Mouse (Mus musculus) midbrain, embryonic 12.5 days (tissue): ENCODE data around the gene Spryd3. TPM values are rescaled to one million over a fixed set of nuclear protein-coding genes. Genes with fewer than 3 reads are reported as not detected.
"Not testable (repeated sequence)": the region's sequence is repeated elsewhere in the genome, so short reads cannot be mapped to it uniquely, and the experiment has no call there.

Experiments used
- ATAC-seq: fragments of 200-750 bp; cut with Nextera tagmentation; 2 replicates; pipeline ENCODE4 v1.8.0; 2017; ENCODE audit warnings: low read depth, moderate TSS enrichment, moderate library complexity; ENCODE audit not compliant: low FRiP score
- H3K27ac ChIP-seq: fragments of 300-500 bp; sonication (generic); replicated peaks from 2 replicates; pipeline ENCODE4 v1.5.1; 2016; ENCODE audit warnings: mild to moderate bottlenecking
- H3K27me3 ChIP-seq: fragments of 300-500 bp; sonication (generic); 2 replicates; pipeline ENCODE4 v1.6.1; 2016; ENCODE audit warnings: mild to moderate bottlenecking
- H3K36me3 ChIP-seq: fragments of 300-500 bp; sonication (generic); 2 replicates; pipeline ENCODE4 v1.6.1; 2016
- H3K4me1 ChIP-seq: fragments of 300-500 bp; sonication (generic); 2 replicates; pipeline ENCODE4 v1.6.1; 2016
- H3K4me2 ChIP-seq: fragments of 300-500 bp; sonication (generic); replicated peaks from 2 replicates; pipeline ENCODE4 v1.6.1; 2016; ENCODE audit warnings: mild to moderate bottlenecking, moderate library complexity
- H3K4me3 ChIP-seq: fragments of 300-500 bp; sonication (generic); 2 replicates; pipeline ENCODE4 v1.5.1; 2016; ENCODE audit warnings: mild to moderate bottlenecking
- H3K9ac ChIP-seq: fragments of 300-500 bp; sonication (generic); replicated peaks from 2 replicates; pipeline ENCODE4 v1.6.1; 2016; ENCODE audit warnings: mild to moderate bottlenecking, moderate library complexity
- H3K9me3 ChIP-seq: fragments of 300-500 bp; sonication (generic); 2 replicates; pipeline ENCODE4 v1.6.1; 2016; ENCODE audit warnings: mild to moderate bottlenecking
- WGBS: fragments of 180-500 bp; shearing (Covaris S2); methylation state at CpG from one replicate; pipeline ENCODE4 v1.1.7; 2016; 5-methylcytosine and 5-hydroxymethylcytosine counted together
- polyA plus RNA-seq: library from polyadenylated mRNA; unstranded; fragments of >200 nt; fragmentation: Nextera tagmentation; extraction: Ambion mirVana; gene quantifications from 2 replicates; pipeline ENCODE4 v1.2.1, GENCODE M21; 2016

Gene Spryd3
- polyA plus RNA-seq, 1 experiment from 2014 or later, result 19.3 TPM

- H3K27ac ChIP-seq, result no peak overlapping the region
- peaks cover 98% of the 10 kb centered on the region for H3K36me3 ChIP-seq
- ATAC-seq, result no peak
- WGBS, result 82% methylated on average over 12 of the region's 12 CpGs
- H3K4me3 ChIP-seq, result no peak overlapping the region
- no peak overlapping the region for H3K9ac ChIP-seq
- H3K27me3 ChIP-seq, result no peaks in the 10 kb centered on the region
- H3K4me1 ChIP-seq, result no peaks in the 10 kb centered on the region
- H3K4me2 ChIP-seq, result no peak overlapping the region
- H3K9me3 ChIP-seq, result no peaks in the 10 kb centered on the region
These were observed 46.0 kb downstream of the Spryd3 start for GRCm38 (mm10) chr15:102089914-102090585.

GRCm38 (mm10) chr15:102083028-102083427, 53.0 kb downstream of the Spryd3 start:
- no peak for ATAC-seq
- H3K36me3 ChIP-seq, result peaks cover 59% of the 10 kb centered on the region
- no peak overlapping the region for H3K4me3 ChIP-seq
- H3K27ac ChIP-seq, result no peak overlapping the region
- no peaks in the 10 kb centered on the region for H3K9me3 ChIP-seq
- H3K9ac ChIP-seq, result no peak overlapping the region
- 87% methylated on average over 4 of the region's 4 CpGs for WGBS
- H3K27me3 ChIP-seq, result no peaks in the 10 kb centered on the region
- H3K4me1 ChIP-seq, result no peaks in the 10 kb centered on the region
- no peak overlapping the region for H3K4me2 ChIP-seq

GRCm38 (mm10) chr15:102082148-102082547, 53.9 kb downstream of the Spryd3 start:
- peaks cover 50% of the 10 kb centered on the region for H3K36me3 ChIP-seq
- no peak overlapping the region for H3K4me2 ChIP-seq
- no peak overlapping the region for H3K9ac ChIP-seq
- WGBS, result 92% methylated on average over 4 of the region's 4 CpGs
- no peaks in the 10 kb centered on the region for H3K9me3 ChIP-seq
- H3K27me3 ChIP-seq, result no peaks in the 10 kb centered on the region
- H3K4me3 ChIP-seq, result no peak overlapping the region
- no peaks in the 10 kb centered on the region for H3K4me1 ChIP-seq
- H3K27ac ChIP-seq, result no peak overlapping the region
- no peak for ATAC-seq

GRCm38 (mm10) chr15:102080429-102080828, 55.6 kb downstream of the Spryd3 start:
- Histone ChIP-seq H3K9me3 (no peaks in the 10 kb centered on the region), H3K27me3 (no peaks in the 10 kb centered on the region), H3K4me1 (peaks cover 8% of the 10 kb centered on the region), H3K9ac (no peak overlapping the region), H3K36me3 (peaks cover 34% of the 10 kb centered on the region), H3K4me2 (no peak overlapping the region), H3K4me3 (no peak overlapping the region), H3K27ac (no peak overlapping the region)
- ATAC-seq, result no peak
- WGBS, result 76% methylated on average over 2 of the region's 2 CpGs

GRCm38 (mm10) chr15:102079924-102080323, 56.1 kb downstream of the Spryd3 start:
- H3K4me2 ChIP-seq, H3K27me3 ChIP-seq, ATAC-seq, H3K9me3 ChIP-seq, H3K4me3 ChIP-seq, H3K27ac ChIP-seq, H3K9ac ChIP-seq: not testable (repeated sequence)
- 86% methylated on average over 8 of the region's 8 CpGs for WGBS
- Histone ChIP-seq H3K4me1 (peaks cover 13% of the 10 kb centered on the region), H3K36me3 (peaks cover 30% of the 10 kb centered on the region)

- no peak for ATAC-seq
- H3K4me2 ChIP-seq, result no peak overlapping the region
- H3K9me3 ChIP-seq, result no peaks in the 10 kb centered on the region
- no peak overlapping the region for H3K4me3 ChIP-seq
- no peak overlapping the region for H3K9ac ChIP-seq
- no peaks in the 10 kb centered on the region for H3K27me3 ChIP-seq
- peaks cover 18% of the 10 kb centered on the region for H3K4me1 ChIP-seq
- H3K27ac ChIP-seq, result no peak overlapping the region
- 85% methylated on average over 4 of the region's 4 CpGs for WGBS
- H3K36me3 ChIP-seq, result peaks cover 23% of the 10 kb centered on the region
These were observed 56.8 kb downstream of the Spryd3 start for GRCm38 (mm10) chr15:102079221-102079620.

GRCm38 (mm10) chr15:102077111-102077677, 58.8 kb downstream of the Spryd3 start:
- Histone ChIP-seq H3K4me3 (no peak overlapping the region), H3K4me2 (no peak overlapping the region), H3K9ac (no peak overlapping the region), H3K27ac (no peak overlapping the region), H3K4me1 (peaks cover 21% of the 10 kb centered on the region), H3K36me3 (peaks cover 6% of the 10 kb centered on the region; the same call in 1 of the 2 replicates), H3K27me3 (no peaks in the 10 kb centered on the region), H3K9me3 (no peaks in the 10 kb centered on the region)
- no peak for ATAC-seq
- WGBS, result 99% methylated on average over 2 of the region's 2 CpGs

GRCm38 (mm10) chr15:102074876-102075585, 61.0 kb downstream of the Spryd3 start:
- Histone ChIP-seq H3K9me3 (no peaks in the 10 kb centered on the region), H3K9ac (peak overlapping the region; percentile 97), H3K27me3 (no peaks in the 10 kb centered on the region), H3K36me3 (no peaks in the 10 kb centered on the region), H3K4me1 (peaks cover 21% of the 10 kb centered on the region), H3K4me3 (peak overlapping the region; percentile 96), H3K4me2 (peak overlapping the region; percentile 89), H3K27ac (0 out of 2 replicates have a peak overlapping the region, but pooled peaks have one; percentile 6)
- 15% methylated on average over 11 of the region's 11 CpGs for WGBS
- ATAC-seq, result no peak

- H3K36me3 ChIP-seq, result no peaks in the 10 kb centered on the region
- peak overlapping the region; percentile 96 for H3K4me3 ChIP-seq
- no peaks in the 10 kb centered on the region for H3K9me3 ChIP-seq
- peak overlapping the region; percentile 96 for H3K27ac ChIP-seq
- peak overlapping the region; percentile 97 for H3K9ac ChIP-seq
- H3K4me2 ChIP-seq, result peak overlapping the region; percentile 89
- peaks cover 5% of the 10 kb centered on the region; the same call in 1 of the 2 replicates for H3K27me3 ChIP-seq
- H3K4me1 ChIP-seq, result peaks cover 21% of the 10 kb centered on the region
- ATAC-seq, result peak; percentile 74
- under 1% methylated on average over 53 of the region's 57 CpGs for WGBS
These were observed 61.8 kb downstream of the Spryd3 start for GRCm38 (mm10) chr15:102074070-102074731.

GRCm38 (mm10) chr15:102073559-102074069, 62.4 kb downstream of the Spryd3 start, which contains the start of gene Eif4b:
Gene Eif4b (plus strand): TSS chr15:102073773.
- Histone ChIP-seq H3K4me2 (peak within 1 kb of the TSS; percentile 89), H3K36me3 (no peaks in the 10 kb centered on the region), H3K27ac (peak within 1 kb of the TSS; percentile 96), H3K4me3 (peak within 1 kb of the TSS; percentile 96), H3K9me3 (no peaks in the 10 kb centered on the region), H3K9ac (peak within 1 kb of the TSS; percentile 97), H3K27me3 (peaks cover 8% of the 10 kb centered on the region; the same call in 1 of the 2 replicates), H3K4me1 (peaks cover 21% of the 10 kb centered on the region)
- WGBS, result under 1% methylated on average over 58 of the region's 58 CpGs
- peak; percentile 93 for ATAC-seq

- WGBS, result 16% methylated on average over 6 of the region's 6 CpGs
- peak; percentile 56 for ATAC-seq
- Histone ChIP-seq H3K27ac (0 out of 2 replicates have a peak overlapping the region, but pooled peaks have one; percentile 46), H3K9ac (peak overlapping the region; percentile 34; the same call in 1 of the 2 replicates), H3K9me3 (no peaks in the 10 kb centered on the region), H3K4me1 (peaks cover 21% of the 10 kb centered on the region), H3K27me3 (peaks cover 8% of the 10 kb centered on the region; the same call in 1 of the 2 replicates), H3K36me3 (no peaks in the 10 kb centered on the region), H3K4me3 (peak overlapping the region; percentile 96), H3K4me2 (peak overlapping the region; percentile 49)
These were observed 63.0 kb downstream of the Spryd3 start for GRCm38 (mm10) chr15:102072963-102073558.
